ENCODE assay signal across 29 mouse cellular contexts in the genomic region with DNA sequence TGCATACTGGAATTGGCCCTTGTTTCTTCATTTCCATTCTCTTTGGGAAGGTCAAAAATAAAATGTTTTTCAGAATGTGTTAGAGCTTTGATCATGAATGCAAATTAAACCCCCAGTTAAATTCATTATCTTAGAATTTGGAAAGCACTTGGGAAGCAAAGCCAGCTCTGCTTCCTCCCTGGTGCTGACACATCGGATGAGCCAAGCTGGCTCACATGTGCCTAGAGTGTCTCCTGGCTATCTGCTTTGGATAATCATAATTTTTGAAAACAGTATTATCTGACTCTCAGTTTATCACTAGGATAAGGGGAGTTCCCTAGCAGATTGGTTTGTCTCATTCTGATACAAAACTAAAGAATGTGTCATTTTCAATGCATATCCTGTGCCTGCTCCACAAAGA.
"Had no signal": no experiment of that assay in that cellular context is flagged by ENCODE, and none has a peak within 500 bp of the region (broad histone marks: within the 10 kb centered on the region; RNA-seq: fewer than 3 reads in every experiment).

No protein-coding gene starts in this region.

- H3K4me1 ChIP-seq: embryonic facial prominence, embryonic 10.5 days; embryonic facial prominence, embryonic 12.5 days; embryonic facial prominence, embryonic 13.5 days; embryonic facial prominence, embryonic 15.5 days; forebrain, embryonic 10.5 days; forebrain, embryonic 15.5 days; heart, embryonic 10.5 days; heart, embryonic 12.5 days; heart, embryonic 13.5 days had no signal

- DNase-seq: cerebellum, adult 2 months; cerebellum, adult 8-10 months; cerebellum, adult 9-10 months; cerebellum, adult 9-11 months; cerebellum, postnatal 10 days; cerebellum, postnatal 14 days; cerebellum, postnatal 25 days; cerebellum, postnatal 36 days; embryo, embryonic 11 days; gastrocnemius, adult 2 months; gastrocnemius, postnatal 10 days; gastrocnemius, postnatal 14 days; gastrocnemius, postnatal 25 days; gastrocnemius, postnatal 36 days; heart, adult 11 months; heart, adult 18-20 months; heart, adult 2 months had no signal

- ATAC-seq: forebrain, embryonic 14.5 days; forebrain, embryonic 15.5 days had no signal

- H3K27ac ChIP-seq: embryonic facial prominence, embryonic 10.5 days; embryonic facial prominence, embryonic 12.5 days; embryonic facial prominence, embryonic 13.5 days; embryonic facial prominence, embryonic 15.5 days; forebrain, embryonic 10.5 days; forebrain, embryonic 15.5 days; gastrocnemius, adult 2 months; heart, adult 2 months; heart, embryonic 10.5 days; heart, embryonic 13.5 days had no signal

- H3K9ac ChIP-seq: embryonic facial prominence, embryonic 12.5 days; embryonic facial prominence, embryonic 13.5 days; embryonic facial prominence, embryonic 15.5 days; forebrain, embryonic 15.5 days; heart, embryonic 12.5 days; heart, embryonic 13.5 days had no signal

- H3K4me3 ChIP-seq: embryonic facial prominence, embryonic 10.5 days; embryonic facial prominence, embryonic 12.5 days; embryonic facial prominence, embryonic 13.5 days; embryonic facial prominence, embryonic 15.5 days; erythroblast, embryonic 14.5 days; forebrain, embryonic 10.5 days; forebrain, embryonic 15.5 days; gastrocnemius, adult 2 months; heart, adult 2 months; heart, embryonic 10.5 days; heart, embryonic 12.5 days; heart, embryonic 13.5 days had no signal

- H3K9me3 ChIP-seq: embryonic facial prominence, embryonic 10.5 days; embryonic facial prominence, embryonic 12.5 days; embryonic facial prominence, embryonic 15.5 days; forebrain, embryonic 10.5 days; forebrain, embryonic 15.5 days; heart, embryonic 10.5 days; heart, embryonic 12.5 days; heart, embryonic 13.5 days had no signal

- H3K4me2 ChIP-seq: embryonic facial prominence, embryonic 12.5 days; embryonic facial prominence, embryonic 13.5 days; embryonic facial prominence, embryonic 15.5 days; forebrain, embryonic 15.5 days; heart, embryonic 11.5 days; heart, embryonic 12.5 days; heart, embryonic 13.5 days had no signal

- H3K27me3 ChIP-seq: embryonic facial prominence, embryonic 12.5 days; embryonic facial prominence, embryonic 13.5 days; embryonic facial prominence, embryonic 15.5 days; forebrain, embryonic 15.5 days; heart, embryonic 12.5 days; heart, embryonic 13.5 days had no signal

- H3K36me3 ChIP-seq: embryonic facial prominence, embryonic 10.5 days; embryonic facial prominence, embryonic 12.5 days; embryonic facial prominence, embryonic 13.5 days; embryonic facial prominence, embryonic 15.5 days; forebrain, embryonic 10.5 days; forebrain, embryonic 15.5 days; heart, embryonic 10.5 days; heart, embryonic 12.5 days; heart, embryonic 13.5 days had no signal
